20 mouse cellular contexts compared by ENCODE assay signal in the genomic region with DNA sequence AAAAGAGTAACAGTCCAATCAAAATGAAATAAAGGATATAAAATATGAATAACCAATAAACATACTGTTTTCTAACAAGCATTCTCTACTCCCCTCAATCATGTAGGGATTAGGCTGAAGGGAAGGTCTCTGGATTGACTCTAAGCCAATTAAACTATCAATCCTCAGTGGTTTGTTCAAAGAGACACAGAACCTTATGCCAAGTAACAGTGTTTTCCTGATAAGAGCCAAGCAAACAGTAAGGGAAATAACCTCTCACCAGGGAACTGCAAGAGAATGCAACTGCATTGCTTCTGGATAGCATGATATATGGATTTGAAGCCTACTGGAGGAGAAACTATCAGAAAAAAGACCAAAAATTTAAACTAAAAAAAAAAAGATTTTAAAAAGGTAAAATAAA.
"Had no signal": no experiment of that assay in that cellular context is flagged by ENCODE, and none has a peak within 500 bp of the region (broad histone marks: within the 10 kb centered on the region; RNA-seq: fewer than 3 reads in every experiment).

No protein-coding gene starts in this region.

- H3K27me3 ChIP-seq: megakaryocyte, embryonic 14.5 days; midbrain, embryonic 12.5 days; neural tube, embryonic 13.5 days; neural tube, embryonic 15.5 days; stomach, embryonic 15.5 days had no signal

- H3K4me2 ChIP-seq: lung, embryonic 14.5 days; midbrain, embryonic 12.5 days; neural tube, embryonic 13.5 days; neural tube, embryonic 15.5 days; stomach, embryonic 15.5 days had no signal

- DNase-seq: lung, adult 18-20 months; lung, embryonic 14.5 days; lung, postnatal 10 days; lung, postnatal 4 days; midbrain, embryonic 14.5 days; retina, postnatal 1 day; right cerebral cortex, adult 18-20 months; right cerebral cortex, postnatal 25 days; thymus, adult 2 months; thymus, postnatal 25 days; thymus, postnatal 4 days had no signal

- H3K4me1 ChIP-seq: midbrain, embryonic 10.5 days; midbrain, embryonic 12.5 days; neural tube, embryonic 13.5 days; neural tube, embryonic 15.5 days; stomach, embryonic 15.5 days had no signal

- ATAC-seq: midbrain, embryonic 16.5 days had no signal

- H3K9me3 ChIP-seq: midbrain, embryonic 10.5 days; midbrain, embryonic 12.5 days; neural tube, embryonic 13.5 days; neural tube, embryonic 15.5 days; stomach, embryonic 15.5 days had no signal

- H3K4me3 ChIP-seq: megakaryocyte, embryonic 14.5 days; midbrain, embryonic 10.5 days; midbrain, embryonic 12.5 days; myocyte; neural tube, embryonic 13.5 days; neural tube, embryonic 15.5 days; stomach, embryonic 15.5 days had no signal

- H3K27ac ChIP-seq: midbrain, embryonic 10.5 days; midbrain, embryonic 12.5 days; neural tube, embryonic 13.5 days; neural tube, embryonic 15.5 days; stomach, embryonic 15.5 days; stomach, postnatal 0 days had no signal

- H3K36me3 ChIP-seq: midbrain, embryonic 10.5 days; midbrain, embryonic 12.5 days; neural tube, embryonic 13.5 days; neural tube, embryonic 15.5 days; stomach, embryonic 15.5 days had no signal

- H3K9ac ChIP-seq: lung, embryonic 14.5 days; midbrain, embryonic 12.5 days; neural tube, embryonic 13.5 days; neural tube, embryonic 15.5 days; stomach, embryonic 15.5 days had no signal
